Comparison of ENCODE assay signal across 10 mouse cellular contexts in the genomic region with DNA sequence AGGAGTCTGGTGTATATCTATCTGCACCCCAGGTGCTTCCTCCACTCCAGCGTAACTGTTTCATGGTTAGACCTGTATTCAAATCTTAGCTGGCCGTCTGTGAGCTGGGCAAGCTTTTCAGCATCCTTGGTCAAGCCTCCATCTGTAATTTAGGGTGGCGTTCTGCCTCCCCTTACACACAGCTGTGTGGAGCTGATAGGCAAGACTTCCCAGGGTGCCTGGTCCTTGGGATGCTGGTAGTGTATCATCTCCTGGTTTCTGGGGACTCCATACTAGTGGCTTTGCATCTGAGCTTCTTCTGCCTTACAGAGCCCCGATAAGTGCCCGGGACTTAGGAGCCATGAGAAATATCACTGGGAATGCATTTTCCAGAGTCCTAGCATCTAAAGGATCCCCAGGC. TPM values are rescaled to one million over a fixed set of nuclear protein-coding genes. Genes with fewer than 3 reads are reported as not detected.
A peak's percentile ranks its signal among the peaks of the same experiment; 100 is the strongest.
DNase-seq lines count a peak whose midpoint lies in the region; ATAC-seq and TF ChIP-seq lines count a peak whose summit lies in the region.
"Had no signal": no experiment of that assay in that cellular context is flagged by ENCODE, and none has a peak within 500 bp of the region (broad histone marks: within the 10 kb centered on the region; RNA-seq: fewer than 3 reads in every experiment).

No protein-coding gene starts in this region.

- 88% methylated on average over 5 of the region's 5 CpGs for WGBS in hindbrain, embryonic 10.5 days
- 89% methylated on average over 5 of the region's 5 CpGs for WGBS in hindbrain, embryonic 12.5 days
- 88% methylated on average over 5 of the region's 5 CpGs for WGBS in embryonic facial prominence, embryonic 15.5 days
- 55% methylated on average over 5 of the region's 5 CpGs for WGBS in liver, embryonic 13.5 days (ENCODE audit: insufficient replicate concordance)

- no peak for TF ChIP-seq RAD21 in MEL (IDR thresholded peaks at IDR 0.05; ENCODE audit: low read depth, low read length)

- H3K27me3 ChIP-seq in hindbrain, embryonic 10.5 days (ENCODE audit: insufficient read depth, poor library complexity, severe bottlenecking): peaks cover 36% of the 10 kb centered on the region
- peaks cover 30% of the 10 kb centered on the region for H3K27me3 ChIP-seq in hindbrain, embryonic 12.5 days
- H3K27me3 ChIP-seq in MEL (ENCODE audit: control insufficient read depth in 1 of 2, insufficient read depth in 2 of 2, low read length in 2 of 2): no peaks in the 10 kb centered on the region
- peaks cover 4% of the 10 kb centered on the region; the same call in 1 of the 2 replicates for H3K27me3 ChIP-seq in embryonic facial prominence, embryonic 15.5 days
- H3K27me3 ChIP-seq in liver, embryonic 13.5 days: no peaks in the 10 kb centered on the region

- no peak for ATAC-seq in hindbrain, embryonic 12.5 days (ENCODE audit: low FRiP score)
- ATAC-seq in embryonic facial prominence, embryonic 15.5 days (ENCODE audit: insufficient number of reproducible peaks, low FRiP score, low TSS enrichment, low read depth): no peak
- peak; percentile 71 for ATAC-seq in liver, embryonic 13.5 days (ENCODE audit: low read depth)
- ATAC-seq in megakaryocyte-erythroid progenitor cell, adult 5-6 weeks (replicated peaks; ENCODE audit: low FRiP score, low TSS enrichment, poor library complexity, severe bottlenecking): no peak

- TF ChIP-seq CTCF in MEL (IDR thresholded peaks at IDR 0.05 in 2 of 3, conservative IDR thresholded peaks at IDR 0.05 in 1 of 3; ENCODE audit: control insufficient read depth in 1 of 3, insufficient read depth in 1 of 3, low read depth in 2 of 3, low read length in 3 of 3, poor library complexity in 1 of 3, severe bottlenecking in 1 of 3): no peak

- no peak for TF ChIP-seq POLR2A in MEL (IDR thresholded peaks at IDR 0.05; ENCODE audit: control insufficient read depth in 1 of 2, insufficient read depth in 1 of 2, low read depth in 1 of 2, low read length in 2 of 2, poor library complexity in 1 of 2)

- no peaks in the 10 kb centered on the region for H3K9me3 ChIP-seq in hindbrain, embryonic 10.5 days
- H3K9me3 ChIP-seq in hindbrain, embryonic 12.5 days (replicated peaks): no peaks in the 10 kb centered on the region
- no peaks in the 10 kb centered on the region for H3K9me3 ChIP-seq in MEL (replicated peaks; ENCODE audit: insufficient read depth, low read length)
- no peaks in the 10 kb centered on the region for H3K9me3 ChIP-seq in embryonic facial prominence, embryonic 15.5 days (replicated peaks)
- H3K9me3 ChIP-seq in liver, embryonic 13.5 days (replicated peaks): no peaks in the 10 kb centered on the region

- peaks cover 86% of the 10 kb centered on the region for H3K4me1 ChIP-seq in hindbrain, embryonic 10.5 days (replicated peaks)
- H3K4me1 ChIP-seq in hindbrain, embryonic 12.5 days: peaks cover 46% of the 10 kb centered on the region
- peaks cover 11 to 32% of the 10 kb centered on the region in 2 experiments for H3K4me1 ChIP-seq in MEL (ENCODE audit: control insufficient read depth in 1 of 2, insufficient read depth in 2 of 2, low read length in 2 of 2)
- H3K4me1 ChIP-seq in embryonic facial prominence, embryonic 15.5 days: peaks cover 62% of the 10 kb centered on the region
- peaks cover 72% of the 10 kb centered on the region for H3K4me1 ChIP-seq in liver, embryonic 13.5 days (replicated peaks)

- DNase-seq in hindbrain, embryonic 10.5 days (ENCODE audit: low spot score): no peak
- DNase-seq in MEL (ENCODE audit: low read depth, low spot score): no peak
- peak; percentile 42 for DNase-seq in liver, embryonic 13.5 days
- DNase-seq in left cerebral cortex, adult 9 months (ENCODE audit: low spot score in 2 of 2): no peak
- no peak for DNase-seq in urinary bladder, postnatal 36 days (ENCODE audit: low spot score in 2 of 2)
- DNase-seq: cerebellum, postnatal 25 days had no signal

- no peak overlapping the region for H3K4me3 ChIP-seq in hindbrain, embryonic 10.5 days
- no peak overlapping the region for H3K4me3 ChIP-seq in hindbrain, embryonic 12.5 days
- H3K4me3 ChIP-seq in MEL (ENCODE audit: control insufficient read depth in 1 of 2, insufficient read depth in 1 of 2, low read depth in 2 of 2, low read length in 2 of 2): no peak overlapping the region
- no peak overlapping the region for H3K4me3 ChIP-seq in embryonic facial prominence, embryonic 15.5 days (replicated peaks)
- peak overlapping the region; percentile 75 for H3K4me3 ChIP-seq in liver, embryonic 13.5 days (replicated peaks)

- H3K27ac ChIP-seq in hindbrain, embryonic 10.5 days: 0 out of 2 replicates have a peak overlapping the region, but pooled peaks have one; percentile 40
- H3K27ac ChIP-seq in hindbrain, embryonic 12.5 days: no peak overlapping the region
- H3K27ac ChIP-seq in MEL (ENCODE audit: control insufficient read depth, low read depth, low read length): no peak overlapping the region
- H3K27ac ChIP-seq in embryonic facial prominence, embryonic 15.5 days (replicated peaks): 0 out of 2 replicates have a peak overlapping the region, but pooled peaks have one; percentile 22
- H3K27ac ChIP-seq in liver, embryonic 13.5 days: peak overlapping the region; percentile 94

- no peaks in the 10 kb centered on the region; the same call in 1 of the 2 replicates for H3K79me2 ChIP-seq in MEL (ENCODE audit: control insufficient read depth, insufficient read depth, low read length, poor library complexity)

- no peaks in the 10 kb centered on the region for H3K36me3 ChIP-seq in hindbrain, embryonic 10.5 days
- H3K36me3 ChIP-seq in hindbrain, embryonic 12.5 days: no peaks in the 10 kb centered on the region
- H3K36me3 ChIP-seq in MEL (ENCODE audit: control insufficient read depth in 1 of 2, insufficient read depth in 2 of 2, low read length in 2 of 2): peaks cover 0 to 23% of the 10 kb centered on the region in 2 experiments; a peak in 2 of 4 replicates
- no peaks in the 10 kb centered on the region for H3K36me3 ChIP-seq in embryonic facial prominence, embryonic 15.5 days
- H3K36me3 ChIP-seq in liver, embryonic 13.5 days: no peaks in the 10 kb centered on the region

- no peak overlapping the region for H3K4me2 ChIP-seq in hindbrain, embryonic 12.5 days (replicated peaks)
- no peak overlapping the region for H3K4me2 ChIP-seq in embryonic facial prominence, embryonic 15.5 days (replicated peaks)
- H3K4me2 ChIP-seq in liver, embryonic 13.5 days: peak overlapping the region; percentile 90

- no peak overlapping the region for H3K9ac ChIP-seq in hindbrain, embryonic 12.5 days
- H3K9ac ChIP-seq in MEL (ENCODE audit: control insufficient read depth, low read depth, low read length, poor library complexity, severe bottlenecking): no peak overlapping the region
- no peak overlapping the region for H3K9ac ChIP-seq in embryonic facial prominence, embryonic 15.5 days
- H3K9ac ChIP-seq in liver, embryonic 13.5 days: peak overlapping the region; percentile 87

- TF ChIP-seq EP300 in MEL (IDR thresholded peaks at IDR 0.05; ENCODE audit: low read depth in 1 of 2, low read length in 2 of 2): no peak

TF ChIP-seq in MEL, 35 proteins besides CTCF, POLR2A, EP300 and RAD21:
- TF ChIP-seq TAL1 (IDR thresholded peaks at IDR 0.05; ENCODE audit: low read length) (peak; percentile 50), POLR2AphosphoS2 (IDR thresholded peaks at IDR 0.05; ENCODE audit: low read length) (no peak)

RNA-seq across cellular contexts. Expression of a gene that starts 3.0 kb away (rescaled TPM):
- 1.8 and 2.0 TPM in 2 replicates for polyA plus RNA-seq in hindbrain, embryonic 10.5 days (2016; fragmentation: Nextera tagmentation; extraction: Ambion mirVana)
- polyA plus RNA-seq in hindbrain, embryonic 12.5 days (2016; fragmentation: Nextera tagmentation; extraction: Ambion mirVana): 1.9 and 2.9 TPM in 2 replicates
- total RNA-seq in MEL (2012; rRNA removed): 4.9 and 11.2 TPM in 2 replicates
- polyA plus RNA-seq in MEL (2012; ENCODE audit: insufficient read depth in 1 of 2, insufficient read length in 2 of 2, low read depth in 1 of 2, low replicate concordance in 2 of 2, missing spikeins in 1 of 2): 10 to 100 TPM in 1 of 2 experiments, not detected in 1; 10.6 TPM
- polyA plus RNA-seq in embryonic facial prominence, embryonic 15.5 days (2015; fragmentation: Nextera tagmentation; extraction: Ambion mirVana): 3.5 and 5.5 TPM in 2 replicates
- 3.7 and 4.9 TPM in 2 replicates for polyA plus RNA-seq in liver, embryonic 13.5 days (2015; fragmentation: Nextera tagmentation; extraction: Ambion mirVana)
- total RNA-seq in megakaryocyte-erythroid progenitor cell, adult 5-6 weeks (2014; fragmentation: Nextera tagmentation): 4.1 and 4.7 TPM in 2 replicates
- 3.3 and 4.7 TPM in 2 replicates for total RNA-seq in megakaryocyte-erythroid progenitor cell, adult 5-6 weeks (2017)

RNA-seq across cellular contexts. Expression of a gene that starts 49.9 kb away (rescaled TPM):
- polyA plus RNA-seq in hindbrain, embryonic 10.5 days (2016; fragmentation: Nextera tagmentation; extraction: Ambion mirVana): 6.5 and 10.1 TPM in 2 replicates
- 5.6 and 9.0 TPM in 2 replicates for polyA plus RNA-seq in hindbrain, embryonic 12.5 days (2016; fragmentation: Nextera tagmentation; extraction: Ambion mirVana)
- not detected in 2 replicates for total RNA-seq in MEL (2012; rRNA removed)
- polyA plus RNA-seq in MEL (2012; ENCODE audit: insufficient read depth in 1 of 2, insufficient read length in 2 of 2, low read depth in 1 of 2, low replicate concordance in 2 of 2, missing spikeins in 1 of 2): not detected
- polyA plus RNA-seq in embryonic facial prominence, embryonic 15.5 days (2015; fragmentation: Nextera tagmentation; extraction: Ambion mirVana): 1.3 and 2.3 TPM in 2 replicates
- not detected in 2 replicates for polyA plus RNA-seq in liver, embryonic 13.5 days (2015; fragmentation: Nextera tagmentation; extraction: Ambion mirVana)
- not detected in 2 replicates for total RNA-seq in megakaryocyte-erythroid progenitor cell, adult 5-6 weeks (2014; fragmentation: Nextera tagmentation)
- total RNA-seq in megakaryocyte-erythroid progenitor cell, adult 5-6 weeks (2017): not detected in 2 replicates
- total RNA-seq: gastrocnemius, adult 18-20 months had no signal

Comparison
In these comparisons a context has a peak if more than half of its experiments do, and no peak if none do; other contexts are left out.
1. H3K27ac ChIP-seq: peak in hindbrain, embryonic 10.5 days (single experiment), embryonic facial prominence, embryonic 15.5 days (single experiment) and liver, embryonic 13.5 days (single experiment); none in hindbrain, embryonic 12.5 days (single experiment) and MEL (single experiment).